Mouse (Mus musculus) hindbrain, embryonic 13.5 days (tissue): Measurements from ENCODE around the gene Scn5a. TPM values are rescaled to one million over a fixed set of nuclear protein-coding genes. Genes with fewer than 3 reads are reported as not detected.

ENCODE experiments used
- ATAC-seq: fragments of 200-750 bp; cut with Nextera tagmentation; 2 replicates; pipeline ENCODE4 v1.8.0; 2017; ENCODE audit warnings: moderate TSS enrichment; ENCODE audit not compliant: low FRiP score
- H3K27ac ChIP-seq: fragments of 300-500 bp; sonication (generic); 2 replicates; pipeline ENCODE4 v1.5.1; 2015; ENCODE audit warnings: inconsistent platforms, mild to moderate bottlenecking, moderate library complexity
- H3K27me3 ChIP-seq: fragments of 300-500 bp; sonication (generic); 2 replicates; pipeline ENCODE4 v1.6.1; 2015; ENCODE audit warnings: mild to moderate bottlenecking, inconsistent platforms
- H3K36me3 ChIP-seq: fragments of 300-500 bp; sonication (generic); 2 replicates; pipeline ENCODE4 v1.6.1; 2015; ENCODE audit warnings: mild to moderate bottlenecking, inconsistent platforms
- H3K4me1 ChIP-seq: fragments of 300-500 bp; sonication (generic); replicated peaks from 2 replicates; pipeline ENCODE4 v1.6.1; 2015; ENCODE audit warnings: inconsistent platforms
- H3K4me2 ChIP-seq: fragments of 300-500 bp; sonication (generic); 2 replicates; pipeline ENCODE4 v1.6.1; 2015; ENCODE audit warnings: inconsistent platforms, mild to moderate bottlenecking, moderate library complexity
- H3K4me3 ChIP-seq: fragments of 300-500 bp; sonication (generic); 2 replicates; pipeline ENCODE4 v1.5.1; 2015; ENCODE audit warnings: mild to moderate bottlenecking, inconsistent platforms
- H3K9ac ChIP-seq: fragments of 300-500 bp; sonication (generic); 2 replicates; pipeline ENCODE4 v1.6.1; 2015; ENCODE audit warnings: mild to moderate bottlenecking, inconsistent platforms
- H3K9me3 ChIP-seq: fragments of 300-500 bp; sonication (generic); 2 replicates; pipeline ENCODE4 v1.6.1; 2016; ENCODE audit warnings: inconsistent platforms
- WGBS: fragments of 180-500 bp; shearing (Covaris S2); methylation state at CpG from one replicate; pipeline ENCODE4 v1.1.7; 2015; 5-methylcytosine and 5-hydroxymethylcytosine counted together
- polyA plus RNA-seq: library from polyadenylated mRNA; unstranded; fragments of >200 nt; fragmentation: Nextera tagmentation; extraction: Ambion mirVana; gene quantifications from 2 replicates; pipeline ENCODE4 v1.2.1, GENCODE M21; 2015

Scn5a gene
- polyA plus RNA-seq, 1 experiment from 2014 or later, result 0.25 TPM

GRCm38 (mm10) chr9:119497546-119498246 lies 81.1 kb downstream of the Scn5a start:
- Histone ChIP-seq H3K4me1 (no peaks in the 10 kb centered on the region), H3K27me3 (no peaks in the 10 kb centered on the region), H3K4me2 (no peak overlapping the region), H3K9me3 (no peaks in the 10 kb centered on the region), H3K27ac (no peak overlapping the region), H3K9ac (no peak overlapping the region), H3K36me3 (no peaks in the 10 kb centered on the region), H3K4me3 (no peak overlapping the region)
- whole genome bisulfite sequencing, result 91% methylated on average over 15 of the region's 15 CpGs
- no peak for ATAC-seq

GRCm38 (mm10) chr9:119496960-119497359 lies 81.9 kb downstream of the Scn5a start:
- 73% methylated on average over 5 of the region's 5 CpGs for WGBS

GRCm38 (mm10) chr9:119496354-119496753 lies 82.5 kb downstream of the Scn5a start:
- H3K9ac ChIP-seq, result no peak overlapping the region
- no peaks in the 10 kb centered on the region for H3K9me3 ChIP-seq
- H3K36me3 ChIP-seq, result no peaks in the 10 kb centered on the region
- no peak overlapping the region for H3K4me2 ChIP-seq
- no peaks in the 10 kb centered on the region for H3K4me1 ChIP-seq
- no peak overlapping the region for H3K27ac ChIP-seq
- H3K4me3 ChIP-seq, result no peak overlapping the region
- WGBS, result 83% methylated on average over 9 of the region's 9 CpGs
- ATAC-seq, result no peak
- no peaks in the 10 kb centered on the region for H3K27me3 ChIP-seq

More at GRCm38 (mm10) chr9:119496960-119497359, 81.9 kb downstream of the Scn5a start:
- Histone ChIP-seq H3K27me3 (no peaks in the 10 kb centered on the region), H3K9me3 (no peaks in the 10 kb centered on the region), H3K4me3 (no peak overlapping the region), H3K36me3 (no peaks in the 10 kb centered on the region), H3K27ac (no peak overlapping the region), H3K9ac (no peak overlapping the region), H3K4me1 (no peaks in the 10 kb centered on the region), H3K4me2 (no peak overlapping the region)
- no peak for ATAC-seq

- no peaks in the 10 kb centered on the region for H3K36me3 ChIP-seq
- WGBS, result 90% methylated on average over 13 of the region's 13 CpGs
- H3K9me3 ChIP-seq, result no peaks in the 10 kb centered on the region
- ATAC-seq, result no peak
- no peaks in the 10 kb centered on the region for H3K27me3 ChIP-seq
- H3K4me1 ChIP-seq, result peaks cover 12% of the 10 kb centered on the region
- H3K9ac ChIP-seq, result no peak overlapping the region
- no peak overlapping the region for H3K4me2 ChIP-seq
- no peak overlapping the region for H3K27ac ChIP-seq
- no peak overlapping the region for H3K4me3 ChIP-seq
These were observed 93.9 kb downstream of the Scn5a start for GRCm38 (mm10) chr9:119484868-119485267.

GRCm38 (mm10) chr9:119484420-119484819 lies 94.4 kb downstream of the Scn5a start:
- Histone ChIP-seq H3K36me3 (no peaks in the 10 kb centered on the region), H3K4me2 (no peak overlapping the region), H3K9ac (no peak overlapping the region), H3K27me3 (no peaks in the 10 kb centered on the region), H3K4me3 (no peak overlapping the region), H3K4me1 (peaks cover 15% of the 10 kb centered on the region), H3K9me3 (no peaks in the 10 kb centered on the region), H3K27ac (no peak overlapping the region)
- ATAC-seq, result no peak
- WGBS, result 60% methylated on average over 7 of the region's 9 CpGs

- Histone ChIP-seq H3K4me2 (no peak overlapping the region), H3K27me3 (no peaks in the 10 kb centered on the region), H3K9me3 (no peaks in the 10 kb centered on the region), H3K9ac (no peak overlapping the region; the same call in 1 of the 2 replicates), H3K36me3 (no peaks in the 10 kb centered on the region), H3K4me1 (peaks cover 21% of the 10 kb centered on the region), H3K27ac (no peak overlapping the region), H3K4me3 (no peak overlapping the region)
- ATAC-seq, result 0 out of 2 replicates have a peak, but pooled peaks have one; percentile 36
- 47% methylated on average over 23 of the region's 23 CpGs for WGBS
These were observed 95.1 kb downstream of the Scn5a start for GRCm38 (mm10) chr9:119483554-119484353.

- H3K9me3 ChIP-seq, result no peaks in the 10 kb centered on the region
- no peak for ATAC-seq
- H3K36me3 ChIP-seq, result no peaks in the 10 kb centered on the region
- no peak overlapping the region for H3K9ac ChIP-seq
- no peak overlapping the region for H3K4me2 ChIP-seq
- no peak overlapping the region for H3K4me3 ChIP-seq
- no peaks in the 10 kb centered on the region for H3K27me3 ChIP-seq
- WGBS, result 90% methylated on average over 4 of the region's 4 CpGs
- peaks cover 32% of the 10 kb centered on the region for H3K4me1 ChIP-seq
- H3K27ac ChIP-seq, result no peak overlapping the region
These were observed 97.2 kb downstream of the Scn5a start for GRCm38 (mm10) chr9:119481612-119482011.

GRCm38 (mm10) chr9:119479297-119479696 lies 99.5 kb downstream of the Scn5a start:
- no peak overlapping the region for H3K27ac ChIP-seq
- peaks cover 38% of the 10 kb centered on the region for H3K4me1 ChIP-seq
- no peaks in the 10 kb centered on the region for H3K9me3 ChIP-seq
- no peaks in the 10 kb centered on the region for H3K27me3 ChIP-seq
- 68% methylated on average over 8 of the region's 8 CpGs for WGBS
- ATAC-seq, result no peak
- H3K4me2 ChIP-seq, result no peak overlapping the region
- H3K4me3 ChIP-seq, result no peak overlapping the region
- H3K36me3 ChIP-seq, result no peaks in the 10 kb centered on the region
- no peak overlapping the region for H3K9ac ChIP-seq

- WGBS, result 77% methylated on average over 11 of the region's 11 CpGs
- no peaks in the 10 kb centered on the region for H3K36me3 ChIP-seq
- H3K9me3 ChIP-seq, result no peaks in the 10 kb centered on the region
- no peak overlapping the region for H3K27ac ChIP-seq
- peaks cover 29% of the 10 kb centered on the region for H3K4me1 ChIP-seq
- H3K9ac ChIP-seq, result no peak overlapping the region
- no peak for ATAC-seq
- no peak overlapping the region for H3K4me2 ChIP-seq
- H3K27me3 ChIP-seq, result no peaks in the 10 kb centered on the region
- H3K4me3 ChIP-seq, result no peak overlapping the region
These were observed 100.5 kb downstream of the Scn5a start for GRCm38 (mm10) chr9:119478345-119478744.

- H3K36me3 ChIP-seq, result no peaks in the 10 kb centered on the region
- H3K27ac ChIP-seq, result no peak overlapping the region
- no peaks in the 10 kb centered on the region for H3K9me3 ChIP-seq
- H3K4me1 ChIP-seq, result peaks cover 29% of the 10 kb centered on the region
- WGBS, result 44% methylated on average over 6 of the region's 6 CpGs
- no peak overlapping the region for H3K4me2 ChIP-seq
- H3K9ac ChIP-seq, result 0 out of 2 replicates have a peak overlapping the region, but pooled peaks have one; percentile 31
- no peak overlapping the region for H3K4me3 ChIP-seq
- no peaks in the 10 kb centered on the region for H3K27me3 ChIP-seq
- ATAC-seq, result no peak
These were observed 101.1 kb downstream of the Scn5a start for GRCm38 (mm10) chr9:119477754-119478153.

- H3K4me1 ChIP-seq, result peaks cover 29% of the 10 kb centered on the region
- H3K27me3 ChIP-seq, result no peaks in the 10 kb centered on the region
- WGBS, result 58% methylated on average over 15 of the region's 15 CpGs
- 0 out of 2 replicates have a peak overlapping the region, but pooled peaks have one; percentile 24 for H3K9ac ChIP-seq
- no peak overlapping the region for H3K27ac ChIP-seq
- H3K36me3 ChIP-seq, result peaks cover 14% of the 10 kb centered on the region
- no peak for ATAC-seq
- no peak overlapping the region for H3K4me3 ChIP-seq
- no peaks in the 10 kb centered on the region for H3K9me3 ChIP-seq
- no peak overlapping the region for H3K4me2 ChIP-seq
These were observed 103.9 kb downstream of the Scn5a start for GRCm38 (mm10) chr9:119474717-119475611.

GRCm38 (mm10) chr9:119473608-119474164 lies 105.1 kb downstream of the Scn5a start:
- Histone ChIP-seq H3K27me3 (no peaks in the 10 kb centered on the region), H3K36me3 (peaks cover 17% of the 10 kb centered on the region), H3K4me2 (no peak overlapping the region), H3K4me3 (no peak overlapping the region), H3K9ac (no peak overlapping the region), H3K4me1 (peaks cover 19% of the 10 kb centered on the region), H3K27ac (no peak overlapping the region), H3K9me3 (no peaks in the 10 kb centered on the region)
- WGBS, result 83% methylated on average over 9 of the region's 9 CpGs
- no peak for ATAC-seq
